8 mouse cellular contexts compared by ENCODE assay signal in the genomic region with DNA sequence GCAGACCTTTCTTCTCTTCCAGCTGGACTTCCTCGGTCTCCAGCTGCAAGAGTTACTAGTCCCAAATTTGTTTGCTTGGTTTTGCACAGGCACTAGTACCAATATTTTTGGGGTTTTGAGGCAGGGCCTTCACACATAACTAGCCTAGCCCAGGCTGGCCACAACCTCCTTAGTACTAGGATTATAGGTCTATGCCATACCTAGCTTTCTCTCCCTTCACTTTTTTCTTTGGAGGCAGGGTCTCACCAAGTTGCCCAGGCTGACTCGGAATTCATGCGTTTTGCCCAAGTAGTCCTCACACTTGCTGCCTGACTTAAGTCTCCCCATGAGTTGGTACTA. TPM values are rescaled to one million over a fixed set of nuclear protein-coding genes. Genes with fewer than 3 reads are reported as not detected.
DNase-seq lines count a peak whose midpoint lies in the region; ATAC-seq lines count a peak whose summit lies in the region.

No protein-coding gene starts in this region.

- DNase-seq in kidney, adult 11 months = no peak
- DNase-seq in hindbrain, embryonic 14.5 days (ENCODE audit: low spot score) = no peak
- DNase-seq in left cerebral cortex, adult 8-10 months (ENCODE audit: low spot score in 2 of 2) = no peak
- no peak for DNase-seq in gastrocnemius, postnatal 10 days

- no peaks in the 10 kb centered on the region for H3K27me3 ChIP-seq in kidney, embryonic 14.5 days (ENCODE audit: control insufficient read depth, insufficient read depth, low read length)
- no peaks in the 10 kb centered on the region for H3K27me3 ChIP-seq in hindbrain, embryonic 14.5 days (ENCODE audit: control insufficient read depth, insufficient read depth, low read length)
- no peaks in the 10 kb centered on the region for H3K27me3 ChIP-seq in midbrain, embryonic 16.5 days (ENCODE audit: control insufficient read depth, insufficient read depth, low read depth, low read length)

- H3K36me3 ChIP-seq in kidney, embryonic 14.5 days (ENCODE audit: control insufficient read depth, insufficient read depth, low read length) = no peaks in the 10 kb centered on the region
- no peaks in the 10 kb centered on the region for H3K36me3 ChIP-seq in hindbrain, embryonic 14.5 days (replicated peaks; ENCODE audit: control insufficient read depth, insufficient read depth)
- no peaks in the 10 kb centered on the region for H3K36me3 ChIP-seq in midbrain, embryonic 16.5 days (ENCODE audit: control insufficient read depth, insufficient read depth, low read length)

- ATAC-seq in kidney, embryonic 14.5 days (ENCODE audit: low FRiP score, low TSS enrichment) = peak; percentile 21
- ATAC-seq in hindbrain, embryonic 14.5 days (ENCODE audit: low FRiP score) = no peak
- peak; percentile 54 for ATAC-seq in midbrain, embryonic 16.5 days
- ATAC-seq in inflammation-experienced regulatory T-cells, adult 6 months = no peak

- peaks cover 13% of the 10 kb centered on the region; the same call in 1 of the 2 replicates for H3K4me1 ChIP-seq in kidney, embryonic 14.5 days (ENCODE audit: control insufficient read depth, insufficient read depth, low read length)
- H3K4me1 ChIP-seq in brown adipose tissue, adult 24 weeks (ENCODE audit: control insufficient read depth, insufficient read depth, insufficient read length, low read length) = peaks cover 18% of the 10 kb centered on the region
- peaks cover 16% of the 10 kb centered on the region for H3K4me1 ChIP-seq in hindbrain, embryonic 14.5 days (replicated peaks; ENCODE audit: control insufficient read depth, insufficient read depth, low read length)
- peaks cover 14% of the 10 kb centered on the region for H3K4me1 ChIP-seq in midbrain, embryonic 16.5 days (ENCODE audit: control insufficient read depth, insufficient read depth, low read length)

- H3K27ac ChIP-seq in kidney, embryonic 14.5 days (ENCODE audit: low read depth, low read length) = no peak overlapping the region
- no peak overlapping the region for H3K27ac ChIP-seq in brown adipose tissue, adult 24 weeks (replicated peaks; ENCODE audit: low read depth, low read length)
- peak overlapping the region; percentile 55; the same call in 1 of the 2 replicates for H3K27ac ChIP-seq in hindbrain, embryonic 14.5 days
- H3K27ac ChIP-seq in midbrain, embryonic 16.5 days (ENCODE audit: low read length) = peak overlapping the region; percentile 66

- whole genome bisulfite sequencing in kidney, embryonic 14.5 days = 38% methylated on average over 3 of the region's 3 CpGs
- 41% methylated on average over 3 of the region's 3 CpGs for WGBS in hindbrain, embryonic 14.5 days
- WGBS in midbrain, embryonic 16.5 days = 30% methylated on average over 3 of the region's 3 CpGs

- H3K4me3 ChIP-seq in kidney, embryonic 14.5 days (ENCODE audit: low read length) = peak overlapping the region; percentile 91
- H3K4me3 ChIP-seq in brown adipose tissue, adult 24 weeks (ENCODE audit: insufficient read depth, low read depth, low read length) = peak overlapping the region; percentile 64; the same call in 1 of the 2 replicates
- peak overlapping the region; percentile 62 for H3K4me3 ChIP-seq in hindbrain, embryonic 14.5 days (replicated peaks; ENCODE audit: low read length)
- peak overlapping the region; percentile 77 for H3K4me3 ChIP-seq in midbrain, embryonic 16.5 days (ENCODE audit: low read depth, low read length)

- H3K4me2 ChIP-seq in kidney, embryonic 14.5 days (replicated peaks; ENCODE audit: low read depth, low read length) = peak overlapping the region; percentile 65
- H3K4me2 ChIP-seq in hindbrain, embryonic 14.5 days (replicated peaks) = peak overlapping the region; percentile 95
- H3K4me2 ChIP-seq in midbrain, embryonic 16.5 days (ENCODE audit: low read length) = peak overlapping the region; percentile 59

- no peaks in the 10 kb centered on the region for H3K9me3 ChIP-seq in kidney, embryonic 14.5 days (ENCODE audit: control insufficient read depth, low read length)
- no peaks in the 10 kb centered on the region for H3K9me3 ChIP-seq in hindbrain, embryonic 14.5 days (ENCODE audit: control insufficient read depth, low read length)
- no peaks in the 10 kb centered on the region for H3K9me3 ChIP-seq in midbrain, embryonic 16.5 days (replicated peaks; ENCODE audit: control insufficient read depth, low read length, poor library complexity, severe bottlenecking)

- peak overlapping the region; percentile 81 for H3K9ac ChIP-seq in kidney, embryonic 14.5 days (ENCODE audit: low read depth, low read length)
- H3K9ac ChIP-seq in hindbrain, embryonic 14.5 days = peak overlapping the region; percentile 68; the same call in 1 of the 2 replicates
- peak overlapping the region; percentile 82; the same call in 1 of the 2 replicates for H3K9ac ChIP-seq in midbrain, embryonic 16.5 days (ENCODE audit: low read depth, low read length)

RNA-seq across cellular contexts. Expression of gene Fam110a, which starts 0.3 kb away (rescaled TPM):
- polyA plus RNA-seq in kidney, embryonic 14.5 days (2014; fragmentation: Nextera tagmentation; extraction: Ambion mirVana) = 19.7 and 29.9 TPM in 2 replicates
- polyA plus RNA-seq in brown adipose tissue, adult 24 weeks (2012; ENCODE audit: insufficient read depth, insufficient read length, missing spikeins) = 1.7 and 2.6 TPM in 2 replicates
- polyA plus RNA-seq in hindbrain, embryonic 14.5 days (2014; fragmentation: Nextera tagmentation; extraction: Ambion mirVana) = 39.8 and 42.7 TPM in 2 replicates
- 57.5 and 59.1 TPM in 2 replicates for polyA plus RNA-seq in midbrain, embryonic 16.5 days (2015; fragmentation: Nextera tagmentation; extraction: Ambion mirVana)
- 10 to 100 TPM; 16.4 to 27.4 (median 18.3) TPM for polyA plus RNA-seq in inflammation-experienced regulatory T-cells, adult 6 months (2017; shearing (Covaris generic))
- 1 to 10 TPM; 6.7 to 7.6 (median 7.0) TPM for total RNA-seq in left cerebral cortex, adult 8-10 months (2022)
- 1 to 10 TPM; 5.6 to 6.6 TPM for total RNA-seq in gastrocnemius, postnatal 10 days (2021)

RNA-seq across cellular contexts. Expression of gene Slc52a3, which starts 16.0 kb away (rescaled TPM):
- 3.4 and 6.8 TPM in 2 replicates for polyA plus RNA-seq in kidney, embryonic 14.5 days (2014; fragmentation: Nextera tagmentation; extraction: Ambion mirVana)
- polyA plus RNA-seq in brown adipose tissue, adult 24 weeks (2012; ENCODE audit: insufficient read depth, insufficient read length, missing spikeins) = 0.42 TPM in 1 of 2 replicates, not detected in the other
- 0.73 and 1.4 TPM in 2 replicates for polyA plus RNA-seq in hindbrain, embryonic 14.5 days (2014; fragmentation: Nextera tagmentation; extraction: Ambion mirVana)
- polyA plus RNA-seq in midbrain, embryonic 16.5 days (2015; fragmentation: Nextera tagmentation; extraction: Ambion mirVana) = 1.0 and 1.4 TPM in 2 replicates
- polyA plus RNA-seq in inflammation-experienced regulatory T-cells, adult 6 months (2017; shearing (Covaris generic)) = 10 to 100 TPM in 1 of 3 experiments, 1 to 10 TPM in 2; 5.3 to 16.5 (median 8.9) TPM
- total RNA-seq in left cerebral cortex, adult 8-10 months (2022) = 1 to 10 TPM; 1.8 to 3.0 (median 2.2) TPM
- 1 to 10 TPM; 1.1 to 1.3 TPM for total RNA-seq in gastrocnemius, postnatal 10 days (2021)

Comparison
In these comparisons a context has a peak if more than half of its experiments do, and no peak if none do; other contexts are left out.
1. ATAC-seq: peak in kidney, embryonic 14.5 days (single experiment) and midbrain, embryonic 16.5 days (single experiment); none in hindbrain, embryonic 14.5 days (single experiment) and inflammation-experienced regulatory T-cells, adult 6 months (single experiment).
2. H3K27ac ChIP-seq: peak in hindbrain, embryonic 14.5 days (single experiment) and midbrain, embryonic 16.5 days (single experiment); none in kidney, embryonic 14.5 days (single experiment) and brown adipose tissue, adult 24 weeks (single experiment).
3. Peak in every context shown above with its lines, with median percentiles within 50 percentile points of each other: H3K4me2 ChIP-seq, H3K4me3 ChIP-seq and H3K9ac ChIP-seq.